Mouse (Mus musculus) liver, embryonic 14.5 days (tissue): ENCODE data around the gene Nr1i3.

Experiments used
- CTCF ChIP-seq: IDR thresholded peaks from 2 replicates; pipeline ENCODE4 v1.5.1; 2016; ENCODE audit warnings: antibody characterized with exemption, low read depth, control low read depth
- EP300 ChIP-seq: IDR thresholded peaks from 2 replicates; pipeline ENCODE4 v1.6.1; 2016; ENCODE audit warnings: antibody characterized with exemption, low read depth

GRCm38 (mm10) chr1:171232348-171232747 lies 18.6 kb downstream of the Nr1i3 start:
- TF ChIP-seq EP300 (no peak), CTCF (no peak)
